Mouse (Mus musculus) heart, adult 9 months (tissue): Measurements from ENCODE around the gene E330009J07Rik.

Source experiments
- DNase-seq, 2 experiments: peaks; one replicate each; pipeline ENCODE4 v3.0.0; 2022; ENCODE audit warnings: low spot score in 2 of 2

E330009J07Rik gene

GRCm38 (mm10) chr6:40436047-40436483 is at the start of gene E330009J07Rik:
TSS of gene E330009J07Rik (minus strand) at chr6:40436135.
- peak; percentile 75 to 77 for DNase-seq

- DNase-seq, result no peak
These were observed 46.4 kb upstream of the E330009J07Rik start for GRCm38 (mm10) chr6:40482318-40482717.

- no peak for DNase-seq
These were observed 43.8 kb upstream of the E330009J07Rik start for GRCm38 (mm10) chr6:40479705-40480104.

GRCm38 (mm10) chr6:40476132-40476531 is 40.2 kb upstream of the E330009J07Rik start:
- no peak for DNase-seq

GRCm38 (mm10) chr6:40471720-40472010 is 35.7 kb upstream of the E330009J07Rik start:
- DNase-seq, result no peak

GRCm38 (mm10) chr6:40470916-40471719 is 35.2 kb upstream of the E330009J07Rik start, which contains the start of gene Ssbp1:
TSS of gene Ssbp1 (plus strand) at chr6:40471352.
- peak; percentile 86 to 92 for DNase-seq

GRCm38 (mm10) chr6:40465710-40466109 is 29.8 kb upstream of the E330009J07Rik start:
- DNase-seq, result no peak

- DNase-seq, result no peak
These were observed 18.6 kb upstream of the E330009J07Rik start for GRCm38 (mm10) chr6:40454436-40455041.

- DNase-seq, result no peak
These were observed 12.7 kb upstream of the E330009J07Rik start for GRCm38 (mm10) chr6:40448626-40449025.

- DNase-seq, result no peak
These were observed 7.5 kb upstream of the E330009J07Rik start for GRCm38 (mm10) chr6:40443281-40443928.

GRCm38 (mm10) chr6:40441755-40442154 is 5.8 kb upstream of the E330009J07Rik start:
- no peak for DNase-seq

- no peak for DNase-seq
These were observed 5.3 kb upstream of the E330009J07Rik start for GRCm38 (mm10) chr6:40441276-40441675.

- DNase-seq, result no peak
These were observed 3.8 kb upstream of the E330009J07Rik start for GRCm38 (mm10) chr6:40439731-40440130.

GRCm38 (mm10) chr6:40438936-40439335 is 3.0 kb upstream of the E330009J07Rik start, which contains the start of gene Wee2:
TSS of gene Wee2 (plus strand) at chr6:40439088.
- no peak for DNase-seq

GRCm38 (mm10) chr6:40435151-40436046 is 536 bp downstream of the E330009J07Rik start:
- DNase-seq, result peak; percentile 7 to 14

- no peak for DNase-seq
These were observed 1.2 kb downstream of the E330009J07Rik start for GRCm38 (mm10) chr6:40434697-40435096.

- DNase-seq, result no peak
These were observed 3.3 kb downstream of the E330009J07Rik start for GRCm38 (mm10) chr6:40432346-40433275.

- no peak for DNase-seq
These were observed 4.1 kb downstream of the E330009J07Rik start for GRCm38 (mm10) chr6:40431812-40432211.

GRCm38 (mm10) chr6:40431356-40431755 is 4.6 kb downstream of the E330009J07Rik start:
- no peak for DNase-seq

- no peak for DNase-seq
These were observed 5.1 kb downstream of the E330009J07Rik start for GRCm38 (mm10) chr6:40430878-40431277.
